Mouse (Mus musculus) forebrain, embryonic 14.5 days (tissue): Measurements from ENCODE around the gene Tle4. TPM values are rescaled to one million over a fixed set of nuclear protein-coding genes. Genes with fewer than 3 reads are reported as not detected.
A peak's percentile ranks its signal among the peaks of the same experiment; 100 is the strongest.

Source experiments
- ATAC-seq: fragments of 200-750 bp; cut with Nextera tagmentation; 2 replicates; pipeline ENCODE4 v1.8.0; 2017; ENCODE audit warnings: mild to moderate bottlenecking, moderate library complexity
- DNase-seq: peaks from one replicate; pipeline ENCODE4 v3.0.0-alpha.2; 2015; ENCODE audit warnings: low spot score
- H3K27ac ChIP-seq: fragments of 300-500 bp; sonication (generic); 2 replicates; pipeline ENCODE4 v1.5.1; 2014; ENCODE audit warnings: low read depth, mild to moderate bottlenecking, control low read depth, low read length, moderate library complexity
- H3K27me3 ChIP-seq: fragments of 300-500 bp; sonication (generic); replicated peaks from 2 replicates; pipeline ENCODE4 v1.6.1; 2014; ENCODE audit warnings: low read length, control low read depth, mixed read lengths; ENCODE audit not compliant: control insufficient read depth, insufficient read depth
- H3K36me3 ChIP-seq: fragments of 300-500 bp; sonication (generic); 2 replicates; pipeline ENCODE4 v1.6.1; 2014; ENCODE audit warnings: low read length, control low read depth; ENCODE audit not compliant: control insufficient read depth, insufficient read depth
- H3K4me1 ChIP-seq: fragments of 300-500 bp; sonication (generic); 2 replicates; pipeline ENCODE4 v1.6.1; 2014; ENCODE audit warnings: antibody characterized with exemption, low read length, control low read depth; ENCODE audit not compliant: control insufficient read depth, insufficient read depth
- H3K4me2 ChIP-seq: fragments of 300-500 bp; sonication (generic); 2 replicates; pipeline ENCODE4 v1.6.1; 2014; ENCODE audit warnings: mild to moderate bottlenecking, control low read depth, low read length
- H3K4me3 ChIP-seq: fragments of 300-500 bp; sonication (generic); 2 replicates; pipeline ENCODE4 v1.5.1; 2014; ENCODE audit warnings: low read depth, low read length, control low read depth
- H3K9ac ChIP-seq: fragments of 300-500 bp; sonication (generic); 2 replicates; pipeline ENCODE4 v1.6.1; 2014; ENCODE audit warnings: mild to moderate bottlenecking, low read length, control low read depth, moderate library complexity
- H3K9me3 ChIP-seq: fragments of 300-500 bp; sonication (generic); replicated peaks from 2 replicates; pipeline ENCODE4 v1.6.1; 2016; ENCODE audit warnings: low read length, control low read depth, mixed read lengths; ENCODE audit not compliant: control insufficient read depth
- WGBS: fragments of 180-500 bp; shearing (Covaris S2); extraction: QIAGEN DNeasy Blood & Tissue Kit; methylation state at CpG from one replicate; pipeline ENCODE4 v1.1.7; 2014; 5-methylcytosine and 5-hydroxymethylcytosine counted together
- polyA plus RNA-seq: library from polyadenylated mRNA; unstranded; fragments of >200 nt; fragmentation: Nextera tagmentation; extraction: Ambion mirVana; gene quantifications from 2 replicates; pipeline ENCODE4 v1.2.1, GENCODE M21; 2014

Tle4 gene
- polyA plus RNA-seq, 1 experiment from 2014 or later = 28.9 TPM

GRCm38 (mm10) chr19:14614816-14615215, 17.0 kb upstream of the Tle4 start:
- no peak for ATAC-seq
- Histone ChIP-seq H3K4me2 (no peak overlapping the region), H3K9ac (no peak overlapping the region), H3K27ac (no peak overlapping the region), H3K9me3 (no peaks in the 10 kb centered on the region), H3K27me3 (no peaks in the 10 kb centered on the region), H3K4me1 (no peaks in the 10 kb centered on the region), H3K4me3 (no peak overlapping the region), H3K36me3 (no peaks in the 10 kb centered on the region)
- no peak for DNase-seq
- 79% methylated on average over 5 of the region's 5 CpGs for WGBS

- Histone ChIP-seq H3K27me3 (no peaks in the 10 kb centered on the region), H3K4me2 (no peak overlapping the region), H3K36me3 (no peaks in the 10 kb centered on the region), H3K4me3 (no peak overlapping the region), H3K9ac (no peak overlapping the region), H3K4me1 (no peaks in the 10 kb centered on the region), H3K9me3 (no peaks in the 10 kb centered on the region), H3K27ac (no peak overlapping the region)
- DNase-seq (no peak), ATAC-seq (no peak)
- 79% methylated on average over 8 of the region's 8 CpGs for WGBS
Observed at GRCm38 (mm10) chr19:14610542-14611317, 12.9 kb upstream of the Tle4 start.

GRCm38 (mm10) chr19:14600841-14601240, 3.0 kb upstream of the Tle4 start:
- H3K27ac ChIP-seq = no peak overlapping the region
- 70% methylated on average over 1 of the region's 1 CpGs for WGBS

GRCm38 (mm10) chr19:14600354-14600753, 2.5 kb upstream of the Tle4 start:
- H3K4me1 ChIP-seq = peaks cover 4% of the 10 kb centered on the region; the same call in 1 of the 2 replicates
- no peak overlapping the region for H3K9ac ChIP-seq
- H3K27ac ChIP-seq = no peak overlapping the region
- no peak for ATAC-seq
- 0 out of 2 replicates have a peak, but pooled peaks cover 5% of the 10 kb centered on the region for H3K27me3 ChIP-seq
- DNase-seq = no peak
- no peak overlapping the region for H3K4me2 ChIP-seq
- H3K4me3 ChIP-seq = no peak overlapping the region
- WGBS = 87% methylated on average over 3 of the region's 3 CpGs
- no peaks in the 10 kb centered on the region for H3K9me3 ChIP-seq
- no peaks in the 10 kb centered on the region for H3K36me3 ChIP-seq

More at GRCm38 (mm10) chr19:14600841-14601240, 3.0 kb upstream of the Tle4 start:
- H3K27me3 ChIP-seq = 0 out of 2 replicates have a peak, but pooled peaks cover 5% of the 10 kb centered on the region
- H3K36me3 ChIP-seq = no peaks in the 10 kb centered on the region
- H3K4me1 ChIP-seq = peaks cover 4% of the 10 kb centered on the region; the same call in 1 of the 2 replicates
- no peak overlapping the region for H3K4me3 ChIP-seq
- H3K4me2 ChIP-seq = no peak overlapping the region
- H3K9ac ChIP-seq = no peak overlapping the region
- no peaks in the 10 kb centered on the region for H3K9me3 ChIP-seq
- ATAC-seq (no peak), DNase-seq (no peak)

- H3K4me3 ChIP-seq = no peak overlapping the region
- H3K4me1 ChIP-seq = peaks cover 4% of the 10 kb centered on the region; the same call in 1 of the 2 replicates
- no peaks in the 10 kb centered on the region for H3K9me3 ChIP-seq
- no peak for DNase-seq
- H3K4me2 ChIP-seq = no peak overlapping the region
- no peak overlapping the region for H3K27ac ChIP-seq
- WGBS = 52% methylated on average over 8 of the region's 8 CpGs
- H3K36me3 ChIP-seq = no peaks in the 10 kb centered on the region
- no peak overlapping the region for H3K9ac ChIP-seq
- no peak for ATAC-seq
- 0 out of 2 replicates have a peak, but pooled peaks cover 5% of the 10 kb centered on the region for H3K27me3 ChIP-seq
Observed at GRCm38 (mm10) chr19:14599851-14600251, 2.0 kb upstream of the Tle4 start.

GRCm38 (mm10) chr19:14598690-14599288, 938 bp upstream of the Tle4 start:
- DNase-seq = no peak
- Histone ChIP-seq H3K4me3 (peak overlapping the region; percentile 33), H3K4me1 (peaks cover 9% of the 10 kb centered on the region), H3K4me2 (peak overlapping the region; percentile 56), H3K36me3 (no peaks in the 10 kb centered on the region), H3K9me3 (no peaks in the 10 kb centered on the region), H3K27me3 (0 out of 2 replicates have a peak, but pooled peaks cover 5% of the 10 kb centered on the region), H3K9ac (peak overlapping the region; percentile 58), H3K27ac (peak overlapping the region; percentile 96)
- under 1% methylated on average over 46 of the region's 46 CpGs for WGBS
- ATAC-seq = peak; percentile 60

GRCm38 (mm10) chr19:14596941-14597916, 622 bp downstream of the Tle4 start:
- peak overlapping the region; percentile 97 for H3K27ac ChIP-seq
- H3K27me3 ChIP-seq = no peaks in the 10 kb centered on the region
- ATAC-seq = peak; percentile 3; the same call in 1 of the 2 replicates
- H3K9ac ChIP-seq = peak overlapping the region; percentile 96
- H3K4me1 ChIP-seq = peaks cover 16% of the 10 kb centered on the region
- peak overlapping the region; percentile 59 for H3K4me2 ChIP-seq
- no peaks in the 10 kb centered on the region for H3K36me3 ChIP-seq
- H3K4me3 ChIP-seq = peak overlapping the region; percentile 88
- WGBS = under 1% methylated on average over 101 of the region's 120 CpGs
- H3K9me3 ChIP-seq = no peaks in the 10 kb centered on the region
- peak; percentile 81 for DNase-seq

GRCm38 (mm10) chr19:14596358-14596940, 1.4 kb downstream of the Tle4 start:
- Histone ChIP-seq H3K9me3 (no peaks in the 10 kb centered on the region), H3K27me3 (no peaks in the 10 kb centered on the region), H3K9ac (peak overlapping the region; percentile 96), H3K4me2 (peak overlapping the region; percentile 59), H3K4me1 (peaks cover 21% of the 10 kb centered on the region), H3K4me3 (peak overlapping the region; percentile 88), H3K27ac (peak overlapping the region; percentile 97), H3K36me3 (no peaks in the 10 kb centered on the region)
- ATAC-seq (no peak), DNase-seq (peak; percentile 24)
- WGBS = 0% methylated on average over 12 of the region's 12 CpGs
